Mouse (Mus musculus) lung, embryonic 15.5 days (tissue): ENCODE measurements around the gene Eral1. TPM values are rescaled to one million over a fixed set of nuclear protein-coding genes. Genes with fewer than 3 reads are reported as not detected.

Source experiments
- ATAC-seq: fragments of 200-750 bp; cut with Nextera tagmentation; 2 replicates; pipeline ENCODE4 v1.8.0; 2017; ENCODE audit warnings: moderate number of reproducible peaks, borderline replicate concordance; ENCODE audit not compliant: low FRiP score, low TSS enrichment; ENCODE audit errors: extremely low read depth
- H3K27ac ChIP-seq: fragments of 300-500 bp; sonication (generic); 2 replicates; pipeline ENCODE4 v1.5.1; 2015; ENCODE audit warnings: moderate library complexity, mild to moderate bottlenecking, inconsistent platforms
- H3K27me3 ChIP-seq: fragments of 300-500 bp; sonication (generic); 2 replicates; pipeline ENCODE4 v1.6.1; 2015; ENCODE audit warnings: inconsistent platforms
- H3K36me3 ChIP-seq: fragments of 300-500 bp; sonication (generic); 2 replicates; pipeline ENCODE4 v1.6.1; 2015; ENCODE audit warnings: inconsistent platforms
- H3K4me1 ChIP-seq: fragments of 300-500 bp; sonication (generic); 2 replicates; pipeline ENCODE4 v1.6.1; 2015; ENCODE audit warnings: inconsistent platforms
- H3K4me2 ChIP-seq: fragments of 300-500 bp; sonication (generic); 2 replicates; pipeline ENCODE4 v1.6.1; 2015; ENCODE audit warnings: inconsistent platforms, mild to moderate bottlenecking, moderate library complexity
- H3K4me3 ChIP-seq: fragments of 300-500 bp; sonication (generic); 2 replicates; pipeline ENCODE4 v1.5.1; 2015; ENCODE audit warnings: mild to moderate bottlenecking, inconsistent platforms
- H3K9ac ChIP-seq: fragments of 300-500 bp; sonication (generic); 2 replicates; pipeline ENCODE4 v1.6.1; 2015; ENCODE audit warnings: inconsistent platforms
- H3K9me3 ChIP-seq: fragments of 300-500 bp; sonication (generic); 2 replicates; pipeline ENCODE4 v1.6.1; 2016; ENCODE audit warnings: inconsistent platforms
- WGBS: fragments of 180-500 bp; shearing (Covaris S2); methylation state at CpG from one replicate; pipeline ENCODE4 v1.1.7; 2015; 5-methylcytosine and 5-hydroxymethylcytosine counted together
- polyA plus RNA-seq: library from polyadenylated mRNA; unstranded; fragments of >200 nt; fragmentation: Nextera tagmentation; extraction: Ambion mirVana; gene quantifications from 2 replicates; pipeline ENCODE4 v1.2.1, GENCODE M21; 2015

Gene Eral1
- polyA plus RNA-seq, 1 experiment from 2014 or later = 36.4 TPM

- no peaks in the 10 kb centered on the region for H3K27me3 ChIP-seq
- WGBS = 5% methylated on average over 19 of the region's 19 CpGs
- peak overlapping the region; percentile 81 for H3K4me2 ChIP-seq
- peaks cover 22% of the 10 kb centered on the region for H3K4me1 ChIP-seq
- H3K4me3 ChIP-seq = peak overlapping the region; percentile 81
- H3K9ac ChIP-seq = peak overlapping the region; percentile 76
- H3K36me3 ChIP-seq = no peaks in the 10 kb centered on the region
- H3K9me3 ChIP-seq = no peaks in the 10 kb centered on the region
- ATAC-seq = no peak
- H3K27ac ChIP-seq = peak overlapping the region; percentile 79
These were observed 34.6 kb upstream of the Eral1 start for GRCm38 (mm10) chr11:78114676-78115366.

GRCm38 (mm10) chr11:78113616-78114015, 33.4 kb upstream of the Eral1 start:
- Histone ChIP-seq H3K27ac (no peak overlapping the region), H3K27me3 (no peaks in the 10 kb centered on the region), H3K9ac (no peak overlapping the region), H3K9me3 (no peaks in the 10 kb centered on the region), H3K4me2 (no peak overlapping the region), H3K4me1 (peaks cover 22% of the 10 kb centered on the region), H3K4me3 (no peak overlapping the region), H3K36me3 (no peaks in the 10 kb centered on the region)
- 75% methylated on average over 2 of the region's 2 CpGs for WGBS
- ATAC-seq = no peak

DNA sequence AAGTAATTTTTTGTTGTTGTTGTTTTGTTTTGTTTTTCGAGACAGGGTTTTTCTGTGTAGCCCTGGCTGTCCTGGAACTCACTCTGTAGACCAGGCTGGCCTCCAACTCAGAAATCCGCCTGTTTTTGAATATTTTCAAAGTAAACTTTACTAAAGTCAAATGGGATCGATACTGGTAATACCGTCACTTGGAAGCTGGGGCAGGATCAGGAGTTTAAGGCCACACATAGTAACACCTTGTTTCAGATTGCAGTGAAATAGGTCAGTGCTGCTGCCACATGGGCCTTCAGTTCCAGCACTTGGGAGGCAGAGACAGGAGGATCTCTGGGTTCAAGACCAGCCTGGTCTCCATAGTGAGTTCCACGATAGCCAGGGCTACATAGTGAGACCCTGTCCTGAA, 24.3 kb upstream of the Eral1 start:
- ATAC-seq = no peak

DNA sequence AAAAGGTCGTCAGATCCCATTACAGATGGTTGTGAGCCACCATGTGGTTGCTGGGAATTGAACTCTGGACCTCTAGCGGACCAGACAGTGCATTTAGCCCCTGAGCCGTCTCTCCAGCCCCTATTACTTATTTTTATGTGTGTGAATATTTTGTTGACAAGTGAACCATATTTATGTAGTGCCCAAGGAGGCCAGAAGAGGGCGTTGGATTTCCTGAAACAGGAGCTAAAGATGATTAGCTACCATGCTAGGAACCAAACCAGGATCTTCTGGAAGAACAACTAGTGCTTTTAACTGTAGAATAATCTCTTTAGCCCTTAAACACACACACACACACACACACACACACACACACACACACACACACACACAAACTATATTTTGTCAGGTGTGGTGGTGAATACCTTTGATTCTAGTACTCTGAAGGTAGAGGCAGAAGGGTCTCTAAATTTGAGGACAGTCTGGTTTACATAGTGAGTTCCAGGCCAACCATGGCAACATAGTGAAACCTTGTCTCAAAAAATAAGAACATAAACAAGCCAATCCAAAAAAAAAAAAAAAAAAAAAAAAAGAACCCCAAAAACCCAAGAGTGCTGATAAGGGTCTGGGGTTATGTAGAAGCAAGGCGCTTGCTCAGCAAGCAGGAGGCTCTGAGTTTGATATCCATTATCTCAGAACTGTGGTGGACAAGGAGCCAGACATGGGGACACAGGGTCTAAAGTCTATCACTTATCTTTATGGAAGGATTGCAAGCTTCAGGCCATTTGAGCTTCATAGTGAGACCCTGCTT, 23.0 kb upstream of the Eral1 start:
- peaks cover 5% of the 10 kb centered on the region for H3K36me3 ChIP-seq
- no peaks in the 10 kb centered on the region for H3K27me3 ChIP-seq
- 65% methylated on average over 5 of the region's 5 CpGs for WGBS
- no peak for ATAC-seq
- no peak overlapping the region for H3K4me2 ChIP-seq
- no peaks in the 10 kb centered on the region for H3K9me3 ChIP-seq
- H3K4me3 ChIP-seq = no peak overlapping the region
- H3K4me1 ChIP-seq = peaks cover 6% of the 10 kb centered on the region; the same call in 1 of the 2 replicates
- H3K9ac ChIP-seq = no peak overlapping the region
- H3K27ac ChIP-seq = no peak overlapping the region

More for the DNA sequence above, 24.3 kb upstream of the Eral1 start:
- no peak overlapping the region for H3K9ac ChIP-seq
- H3K36me3 ChIP-seq = peaks cover 5% of the 10 kb centered on the region
- H3K9me3 ChIP-seq = no peaks in the 10 kb centered on the region
- WGBS = 91% methylated on average over 5 of the region's 5 CpGs
- H3K27me3 ChIP-seq = no peaks in the 10 kb centered on the region
- no peak overlapping the region for H3K27ac ChIP-seq
- H3K4me3 ChIP-seq = no peak overlapping the region
- peaks cover 6% of the 10 kb centered on the region; the same call in 1 of the 2 replicates for H3K4me1 ChIP-seq
- no peak overlapping the region for H3K4me2 ChIP-seq

GRCm38 (mm10) chr11:78102142-78102541, 22.0 kb upstream of the Eral1 start:
- Histone ChIP-seq H3K9me3 (no peaks in the 10 kb centered on the region), H3K4me3 (no peak overlapping the region), H3K27me3 (no peaks in the 10 kb centered on the region), H3K4me1 (peaks cover 11% of the 10 kb centered on the region), H3K4me2 (no peak overlapping the region), H3K9ac (no peak overlapping the region), H3K27ac (no peak overlapping the region), H3K36me3 (no peaks in the 10 kb centered on the region; the same call in 1 of the 2 replicates)
- no peak for ATAC-seq
- 73% methylated on average over 5 of the region's 5 CpGs for WGBS

- H3K4me1 ChIP-seq = peaks cover 22% of the 10 kb centered on the region
- no peak overlapping the region for H3K4me2 ChIP-seq
- H3K27me3 ChIP-seq = no peaks in the 10 kb centered on the region
- no peak overlapping the region for H3K27ac ChIP-seq
- no peak overlapping the region for H3K4me3 ChIP-seq
- H3K9ac ChIP-seq = no peak overlapping the region
- no peaks in the 10 kb centered on the region for H3K36me3 ChIP-seq
- WGBS = 69% methylated on average over 11 of the region's 11 CpGs
- H3K9me3 ChIP-seq = no peaks in the 10 kb centered on the region
- ATAC-seq = no peak
These were observed 20.6 kb upstream of the Eral1 start for GRCm38 (mm10) chr11:78100746-78101145.

GRCm38 (mm10) chr11:78097077-78097476, 16.9 kb upstream of the Eral1 start:
- WGBS = 24% methylated on average over 3 of the region's 3 CpGs
- peak overlapping the region; percentile 12; the same call in 1 of the 2 replicates for H3K4me3 ChIP-seq

DNA sequence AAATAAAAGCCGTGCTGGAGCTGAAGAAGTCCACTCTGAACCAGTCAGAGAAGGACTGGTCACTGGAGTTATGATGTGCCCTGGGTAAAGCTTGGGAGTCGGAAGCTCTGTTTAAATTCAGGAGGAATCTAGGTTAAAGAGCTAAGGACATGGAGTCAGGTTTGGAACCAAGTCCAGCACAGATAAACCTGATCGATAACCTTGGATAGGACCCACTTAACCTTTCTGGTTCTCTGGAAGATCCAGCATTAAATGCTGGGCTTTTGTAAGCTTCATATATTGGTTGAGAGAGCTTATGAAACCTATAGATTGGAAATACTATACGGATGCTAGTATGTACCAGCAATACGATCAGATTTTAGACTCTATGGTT, 14.9 kb upstream of the Eral1 start:
- peak overlapping the region; percentile 68 for H3K9ac ChIP-seq
- H3K36me3 ChIP-seq = no peaks in the 10 kb centered on the region
- H3K27ac ChIP-seq = 0 out of 2 replicates have a peak overlapping the region, but pooled peaks have one; percentile 52
- WGBS = 14% methylated on average over 5 of the region's 5 CpGs
- H3K4me1 ChIP-seq = peaks cover 21% of the 10 kb centered on the region
- no peak for ATAC-seq
- peak overlapping the region; percentile 74 for H3K4me2 ChIP-seq
- no peaks in the 10 kb centered on the region for H3K9me3 ChIP-seq
- peak overlapping the region; percentile 66 for H3K4me3 ChIP-seq
- H3K27me3 ChIP-seq = no peaks in the 10 kb centered on the region

More at GRCm38 (mm10) chr11:78097077-78097476, 16.9 kb upstream of the Eral1 start:
- H3K36me3 ChIP-seq = no peaks in the 10 kb centered on the region
- H3K9ac ChIP-seq = 0 out of 2 replicates have a peak overlapping the region, but pooled peaks have one; percentile 5
- peak overlapping the region; percentile 39 for H3K4me2 ChIP-seq
- H3K4me1 ChIP-seq = peaks cover 27% of the 10 kb centered on the region
- H3K9me3 ChIP-seq = no peaks in the 10 kb centered on the region
- ATAC-seq = no peak
- no peaks in the 10 kb centered on the region for H3K27me3 ChIP-seq
- peak overlapping the region; percentile 20; the same call in 1 of the 2 replicates for H3K27ac ChIP-seq

GRCm38 (mm10) chr11:78094504-78095143, 14.4 kb upstream of the Eral1 start, which contains the start of gene Fam222b:
Fam222b (plus strand) TSS chr11:78094660.
- ATAC-seq = peak; percentile 96
- peak within 1 kb of the TSS; percentile 74 for H3K4me2 ChIP-seq
- no peaks in the 10 kb centered on the region for H3K36me3 ChIP-seq
- peak within 1 kb of the TSS; percentile 68 for H3K9ac ChIP-seq
- WGBS = under 1% methylated on average over 38 of the region's 38 CpGs
- H3K4me3 ChIP-seq = peak within 1 kb of the TSS; percentile 66
- no peaks in the 10 kb centered on the region for H3K9me3 ChIP-seq
- H3K4me1 ChIP-seq = peaks cover 21% of the 10 kb centered on the region
- no peaks in the 10 kb centered on the region for H3K27me3 ChIP-seq
- peak within 1 kb of the TSS; percentile 52 for H3K27ac ChIP-seq

DNA sequence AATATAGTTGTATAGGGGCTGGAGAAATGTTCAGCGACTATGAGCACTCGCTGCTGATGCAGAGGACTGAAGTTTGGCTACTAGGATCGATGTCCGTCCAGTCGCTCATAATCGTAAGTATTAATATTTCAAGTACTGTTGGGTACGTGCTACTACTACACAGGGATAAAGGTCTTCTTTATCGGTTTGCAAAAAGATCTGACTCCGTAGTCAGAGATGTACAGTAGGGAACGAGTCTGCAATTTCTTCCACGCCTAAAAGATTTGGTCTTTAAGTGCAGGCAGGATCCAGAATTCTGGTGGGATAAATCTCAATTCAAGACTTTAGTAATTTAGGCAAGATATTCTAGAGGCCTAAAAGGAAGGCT, 13.9 kb upstream of the Eral1 start:
- Histone ChIP-seq H3K4me1 (peaks cover 21% of the 10 kb centered on the region), H3K27me3 (no peaks in the 10 kb centered on the region), H3K9me3 (no peaks in the 10 kb centered on the region), H3K4me3 (peak overlapping the region; percentile 66), H3K27ac (peak overlapping the region; percentile 46), H3K9ac (peak overlapping the region; percentile 68), H3K36me3 (no peaks in the 10 kb centered on the region), H3K4me2 (peak overlapping the region; percentile 74)
- no peak for ATAC-seq
- 47% methylated on average over 11 of the region's 11 CpGs for WGBS

- Histone ChIP-seq H3K4me2 (no peak overlapping the region), H3K36me3 (no peaks in the 10 kb centered on the region), H3K4me3 (no peak overlapping the region), H3K4me1 (no peaks in the 10 kb centered on the region), H3K27ac (no peak overlapping the region), H3K9me3 (no peaks in the 10 kb centered on the region), H3K27me3 (no peaks in the 10 kb centered on the region), H3K9ac (no peak overlapping the region)
- WGBS = 61% methylated on average over 5 of the region's 5 CpGs
- no peak for ATAC-seq
These were observed 7.6 kb upstream of the Eral1 start for GRCm38 (mm10) chr11:78087756-78088281.
